Mouse (Mus musculus): ENCODE measurements around the gene Col23a1. TPM values are rescaled to one million over a fixed set of nuclear protein-coding genes. Genes with fewer than 3 reads are reported as not detected.

Gene Col23a1
- polyA plus RNA-seq, 1 experiment from 2014 or later, result 5.4 TPM

- no peaks in the 10 kb centered on the region for H3K36me3 ChIP-seq (ENCODE audit: control insufficient read depth, insufficient read depth, low read length)
- ATAC-seq (ENCODE audit: low FRiP score, low TSS enrichment) (no peak), DNase-seq (no peak)
- H3K27ac ChIP-seq (replicated peaks; ENCODE audit: low read depth, low read length), result no peak overlapping the region
- no peak overlapping the region for H3K9ac ChIP-seq (replicated peaks; ENCODE audit: low read length)
- H3K9me3 ChIP-seq (ENCODE audit: control insufficient read depth, low read length), result no peaks in the 10 kb centered on the region
- WGBS, result 81% methylated on average over 7 of the region's 7 CpGs
- H3K27me3 ChIP-seq (ENCODE audit: control insufficient read depth, insufficient read depth, low read length), result no peaks in the 10 kb centered on the region
- 0 out of 2 replicates have a peak, but pooled peaks cover 7% of the 10 kb centered on the region for H3K4me1 ChIP-seq (ENCODE audit: control insufficient read depth, insufficient read depth, low read length)
- no peak overlapping the region for H3K4me2 ChIP-seq (ENCODE audit: low read length)
- no peak overlapping the region for H3K4me3 ChIP-seq (replicated peaks; ENCODE audit: low read depth, low read length)
These were observed 154.9 kb downstream of the Col23a1 start for GRCm38 (mm10) chr11:51444649-51445048.

GRCm38 (mm10) chr11:51446711-51447425 is 157.1 kb downstream of the Col23a1 start:
- Histone ChIP-seq H3K4me3 (replicated peaks; ENCODE audit: low read depth, low read length) (no peak overlapping the region), H3K4me2 (ENCODE audit: low read length) (no peak overlapping the region), H3K27ac (replicated peaks; ENCODE audit: low read depth, low read length) (no peak overlapping the region), H3K9ac (replicated peaks; ENCODE audit: low read length) (no peak overlapping the region), H3K36me3 (ENCODE audit: control insufficient read depth, insufficient read depth, low read length) (no peaks in the 10 kb centered on the region), H3K9me3 (ENCODE audit: control insufficient read depth, low read length) (no peaks in the 10 kb centered on the region), H3K4me1 (ENCODE audit: control insufficient read depth, insufficient read depth, low read length) (0 out of 2 replicates have a peak, but pooled peaks cover 7% of the 10 kb centered on the region), H3K27me3 (ENCODE audit: control insufficient read depth, insufficient read depth, low read length) (no peaks in the 10 kb centered on the region)
- ATAC-seq (ENCODE audit: low FRiP score, low TSS enrichment) (no peak), DNase-seq (peak; percentile 50)
- 36% methylated on average over 6 of the region's 6 CpGs for WGBS

GRCm38 (mm10) chr11:51448256-51448655 is 158.5 kb downstream of the Col23a1 start:
- no peaks in the 10 kb centered on the region for H3K9me3 ChIP-seq (ENCODE audit: control insufficient read depth, low read length)
- ATAC-seq (ENCODE audit: low FRiP score, low TSS enrichment) (no peak), DNase-seq (no peak)
- no peak overlapping the region for H3K27ac ChIP-seq (replicated peaks; ENCODE audit: low read depth, low read length)
- H3K9ac ChIP-seq (replicated peaks; ENCODE audit: low read length), result no peak overlapping the region
- no peaks in the 10 kb centered on the region for H3K36me3 ChIP-seq (ENCODE audit: control insufficient read depth, insufficient read depth, low read length)
- no peak overlapping the region for H3K4me2 ChIP-seq (ENCODE audit: low read length)
- whole genome bisulfite sequencing, result 60% methylated on average over 4 of the region's 4 CpGs
- H3K4me1 ChIP-seq (ENCODE audit: control insufficient read depth, insufficient read depth, low read length), result 0 out of 2 replicates have a peak, but pooled peaks cover 7% of the 10 kb centered on the region
- no peaks in the 10 kb centered on the region for H3K27me3 ChIP-seq (ENCODE audit: control insufficient read depth, insufficient read depth, low read length)
- no peak overlapping the region for H3K4me3 ChIP-seq (replicated peaks; ENCODE audit: low read depth, low read length)

- H3K9me3 ChIP-seq (ENCODE audit: control insufficient read depth, low read length), result no peaks in the 10 kb centered on the region
- WGBS, result 4% methylated on average over 4 of the region's 4 CpGs
- ATAC-seq (ENCODE audit: low FRiP score, low TSS enrichment) (no peak), DNase-seq (no peak)
- no peak overlapping the region for H3K27ac ChIP-seq (replicated peaks; ENCODE audit: low read depth, low read length)
- 0 out of 2 replicates have a peak, but pooled peaks cover 7% of the 10 kb centered on the region for H3K4me1 ChIP-seq (ENCODE audit: control insufficient read depth, insufficient read depth, low read length)
- no peak overlapping the region for H3K9ac ChIP-seq (replicated peaks; ENCODE audit: low read length)
- no peak overlapping the region for H3K4me2 ChIP-seq (ENCODE audit: low read length)
- H3K27me3 ChIP-seq (ENCODE audit: control insufficient read depth, insufficient read depth, low read length), result no peaks in the 10 kb centered on the region
- H3K4me3 ChIP-seq (replicated peaks; ENCODE audit: low read depth, low read length), result no peak overlapping the region
- H3K36me3 ChIP-seq (ENCODE audit: control insufficient read depth, insufficient read depth, low read length), result no peaks in the 10 kb centered on the region
These were observed 159.0 kb downstream of the Col23a1 start for GRCm38 (mm10) chr11:51448680-51449079.

DNA sequence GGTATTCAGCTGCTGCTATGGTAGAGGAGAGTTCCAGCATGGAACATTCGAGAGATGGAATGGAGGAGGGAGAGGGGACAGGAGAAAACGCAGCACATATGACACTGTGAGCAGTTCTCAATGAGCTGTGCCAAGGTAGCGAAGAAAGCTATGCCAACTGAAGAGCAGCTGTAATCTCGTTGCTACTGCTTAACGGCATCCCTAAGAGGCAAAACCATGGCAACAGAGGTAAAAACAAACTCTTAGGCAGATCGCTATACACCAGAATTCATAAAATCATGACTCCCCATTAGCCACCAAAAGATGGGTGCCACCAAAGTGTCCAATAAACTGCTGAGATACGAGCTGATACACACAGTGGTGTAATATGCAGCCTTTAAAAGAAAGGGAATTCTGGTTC is 160.2 kb downstream of the Col23a1 start:
- Histone ChIP-seq H3K27ac (replicated peaks; ENCODE audit: low read depth, low read length) (no peak overlapping the region), H3K27me3 (ENCODE audit: control insufficient read depth, insufficient read depth, low read length) (no peaks in the 10 kb centered on the region), H3K9me3 (ENCODE audit: control insufficient read depth, low read length) (no peaks in the 10 kb centered on the region), H3K9ac (replicated peaks; ENCODE audit: low read length) (no peak overlapping the region), H3K36me3 (ENCODE audit: control insufficient read depth, insufficient read depth, low read length) (no peaks in the 10 kb centered on the region), H3K4me3 (replicated peaks; ENCODE audit: low read depth, low read length) (no peak overlapping the region), H3K4me1 (ENCODE audit: control insufficient read depth, insufficient read depth, low read length) (0 out of 2 replicates have a peak, but pooled peaks cover 7% of the 10 kb centered on the region), H3K4me2 (ENCODE audit: low read length) (no peak overlapping the region)
- DNase-seq, result no peak
- no peak for ATAC-seq (ENCODE audit: low FRiP score, low TSS enrichment)
- 78% methylated on average over 7 of the region's 7 CpGs for WGBS

GRCm38 (mm10) chr11:51451281-51451680 is 161.6 kb downstream of the Col23a1 start:
- 88% methylated on average over 5 of the region's 5 CpGs for WGBS
- DNase-seq (no peak), ATAC-seq (ENCODE audit: low FRiP score, low TSS enrichment) (no peak)
- Histone ChIP-seq H3K4me1 (ENCODE audit: control insufficient read depth, insufficient read depth, low read length) (0 out of 2 replicates have a peak, but pooled peaks cover 7% of the 10 kb centered on the region), H3K27me3 (ENCODE audit: control insufficient read depth, insufficient read depth, low read length) (no peaks in the 10 kb centered on the region), H3K4me3 (replicated peaks; ENCODE audit: low read depth, low read length) (no peak overlapping the region), H3K27ac (replicated peaks; ENCODE audit: low read depth, low read length) (no peak overlapping the region), H3K36me3 (ENCODE audit: control insufficient read depth, insufficient read depth, low read length) (no peaks in the 10 kb centered on the region), H3K9ac (replicated peaks; ENCODE audit: low read length) (no peak overlapping the region), H3K4me2 (ENCODE audit: low read length) (no peak overlapping the region), H3K9me3 (ENCODE audit: control insufficient read depth, low read length) (no peaks in the 10 kb centered on the region)

- Histone ChIP-seq H3K36me3 (ENCODE audit: control insufficient read depth, insufficient read depth, low read length) (no peaks in the 10 kb centered on the region), H3K4me2 (ENCODE audit: low read length) (no peak overlapping the region), H3K27ac (replicated peaks; ENCODE audit: low read depth, low read length) (no peak overlapping the region), H3K4me3 (replicated peaks; ENCODE audit: low read depth, low read length) (no peak overlapping the region), H3K9ac (replicated peaks; ENCODE audit: low read length) (no peak overlapping the region), H3K27me3 (ENCODE audit: control insufficient read depth, insufficient read depth, low read length) (no peaks in the 10 kb centered on the region), H3K9me3 (ENCODE audit: control insufficient read depth, low read length) (no peaks in the 10 kb centered on the region), H3K4me1 (ENCODE audit: control insufficient read depth, insufficient read depth, low read length) (0 out of 2 replicates have a peak, but pooled peaks cover 7% of the 10 kb centered on the region)
- DNase-seq, result no peak
- ATAC-seq (ENCODE audit: low FRiP score, low TSS enrichment), result no peak
- 77% methylated on average over 7 of the region's 7 CpGs for WGBS
These were observed 162.2 kb downstream of the Col23a1 start for GRCm38 (mm10) chr11:51451925-51452324.

DNA sequence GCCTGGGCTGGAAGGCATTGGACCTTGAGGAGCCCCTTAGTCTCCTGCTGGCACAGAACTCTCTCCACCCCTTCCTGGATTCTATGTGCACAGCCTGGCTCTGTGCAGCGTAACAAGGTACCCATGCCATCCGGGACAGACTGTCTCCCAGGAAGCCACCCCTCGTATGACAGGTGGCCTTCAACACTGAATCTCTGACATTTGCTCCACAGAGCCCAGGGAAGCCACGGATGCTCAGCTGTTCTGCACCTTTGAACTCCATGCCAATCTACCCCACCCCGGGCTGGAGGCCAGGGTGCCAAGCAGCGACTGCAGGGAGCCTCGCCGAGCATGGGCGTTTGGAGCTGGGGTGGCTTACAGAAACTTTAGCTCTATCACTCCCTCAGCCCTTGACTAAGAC is 164.0 kb downstream of the Col23a1 start:
- Histone ChIP-seq H3K4me3 (replicated peaks; ENCODE audit: low read depth, low read length) (no peak overlapping the region), H3K9me3 (ENCODE audit: control insufficient read depth, low read length) (no peaks in the 10 kb centered on the region), H3K4me2 (ENCODE audit: low read length) (no peak overlapping the region), H3K27me3 (ENCODE audit: control insufficient read depth, insufficient read depth, low read length) (no peaks in the 10 kb centered on the region), H3K4me1 (ENCODE audit: control insufficient read depth, insufficient read depth, low read length) (peaks cover 2% of the 10 kb centered on the region; the same call in 1 of the 2 replicates), H3K9ac (replicated peaks; ENCODE audit: low read length) (no peak overlapping the region), H3K27ac (replicated peaks; ENCODE audit: low read depth, low read length) (no peak overlapping the region), H3K36me3 (ENCODE audit: control insufficient read depth, insufficient read depth, low read length) (no peaks in the 10 kb centered on the region)
- ATAC-seq (ENCODE audit: low FRiP score, low TSS enrichment) (no peak), DNase-seq (no peak)
- WGBS, result 92% methylated on average over 9 of the region's 9 CpGs

- Histone ChIP-seq H3K4me2 (ENCODE audit: low read length) (no peak overlapping the region), H3K9me3 (ENCODE audit: control insufficient read depth, low read length) (no peaks in the 10 kb centered on the region), H3K27ac (replicated peaks; ENCODE audit: low read depth, low read length) (no peak overlapping the region), H3K9ac (replicated peaks; ENCODE audit: low read length) (no peak overlapping the region), H3K36me3 (ENCODE audit: control insufficient read depth, insufficient read depth, low read length) (no peaks in the 10 kb centered on the region), H3K4me1 (ENCODE audit: control insufficient read depth, insufficient read depth, low read length) (peaks cover 6% of the 10 kb centered on the region), H3K27me3 (ENCODE audit: control insufficient read depth, insufficient read depth, low read length) (no peaks in the 10 kb centered on the region), H3K4me3 (replicated peaks; ENCODE audit: low read depth, low read length) (no peak overlapping the region)
- no peak for ATAC-seq (ENCODE audit: low FRiP score, low TSS enrichment)
- DNase-seq, result peak; percentile 39
These were observed 165.8 kb downstream of the Col23a1 start for GRCm38 (mm10) chr11:51455501-51455900.

Measured in midbrain, embryonic 14.5 days (tissue).